Mouse (Mus musculus) mouse trophoblast stem cell (cell line): ENCODE data around the gene Pcgf5.

Experiments
- in situ Hi-C, 2 experiments: fragments of 300-500 bp; cut with MseI, MboI; formaldehyde crosslinking; loops; 2 replicates in 1 of 2; 3 replicates in 1 of 2; pipeline ENCODE4 v1.15.1; 2025

Gene Pcgf5

GRCm38 (mm10) chr19:36490911-36491310 is 142.8 kb downstream of the Pcgf5 start:
- in situ Hi-C loops, result no loop called here

GRCm38 (mm10) chr19:36495555-36495954 is 147.4 kb downstream of the Pcgf5 start:
- in situ Hi-C loops, result no loop called here

GRCm38 (mm10) chr19:36496532-36496931 is 148.4 kb downstream of the Pcgf5 start:
- in situ Hi-C loops, result no loop called here

- in situ Hi-C loops, result no loop called here
Observed at GRCm38 (mm10) chr19:36497067-36497466, 149.0 kb downstream of the Pcgf5 start.

GRCm38 (mm10) chr19:36497744-36498143 is 149.6 kb downstream of the Pcgf5 start:
- in situ Hi-C loops, result no loop called here

GRCm38 (mm10) chr19:36504716-36505115 is 156.6 kb downstream of the Pcgf5 start:
- in situ Hi-C loops, result no loop called here
